Mouse (Mus musculus): ENCODE data around the gene Pard6a. TPM values are rescaled to one million over a fixed set of nuclear protein-coding genes. Genes with fewer than 3 reads are reported as not detected.

The Pard6a gene
- polyA plus RNA-seq, 1 experiment from 2014 or later = 15.6 TPM

Other genes with a start within 250 kb of the Pard6a start
- gene Tppp3, start 229.6 kb upstream of the Pard6a start, polyA plus RNA-seq (2014; fragmentation: Nextera tagmentation; extraction: Ambion mirVana) = 18.3 and 22.3 TPM in 2 replicates
- gene Zdhhc1, start 204.2 kb upstream of the Pard6a start, polyA plus RNA-seq (2014; fragmentation: Nextera tagmentation; extraction: Ambion mirVana) = 27.4 and 37.3 TPM in 2 replicates
- 32.9 and 40.2 TPM in 2 replicates for gene Hsd11b2, start 182.4 kb upstream of the Pard6a start, polyA plus RNA-seq (2014; fragmentation: Nextera tagmentation; extraction: Ambion mirVana)
- 73.9 and 90.1 TPM in 2 replicates for gene Atp6v0d1, start 135.1 kb upstream of the Pard6a start, polyA plus RNA-seq (2014; fragmentation: Nextera tagmentation; extraction: Ambion mirVana)
- 17.3 and 28.4 TPM in 2 replicates for gene Ripor1, start 95.9 kb upstream of the Pard6a start, polyA plus RNA-seq (2014; fragmentation: Nextera tagmentation; extraction: Ambion mirVana)
- 73.0 and 139 TPM in 2 replicates for gene Ctcf, start 64.6 kb upstream of the Pard6a start, polyA plus RNA-seq (2014; fragmentation: Nextera tagmentation; extraction: Ambion mirVana)
- 1.3 and 1.4 TPM in 2 replicates for gene Agrp, start 63.8 kb upstream of the Pard6a start, polyA plus RNA-seq (2014; fragmentation: Nextera tagmentation; extraction: Ambion mirVana)
- gene Carmil2, start 14.9 kb upstream of the Pard6a start, polyA plus RNA-seq (2014; fragmentation: Nextera tagmentation; extraction: Ambion mirVana) = 0.33 and 0.65 TPM in 2 replicates
- 50.3 and 62.0 TPM in 2 replicates for gene Acd, start within 50 bp of the Pard6a start, polyA plus RNA-seq (2014; fragmentation: Nextera tagmentation; extraction: Ambion mirVana)
- 0.16 TPM in 1 of 2 replicates, not detected in the other for gene 4933405L10Rik, start 6.5 kb downstream of the Pard6a start, polyA plus RNA-seq (2014; fragmentation: Nextera tagmentation; extraction: Ambion mirVana)
- 33.0 and 36.2 TPM in 2 replicates for gene Enkd1, start 7.1 kb downstream of the Pard6a start, polyA plus RNA-seq (2014; fragmentation: Nextera tagmentation; extraction: Ambion mirVana)
- gene Gfod2, start 57.5 kb downstream of the Pard6a start, polyA plus RNA-seq (2014; fragmentation: Nextera tagmentation; extraction: Ambion mirVana) = 11.9 and 15.8 TPM in 2 replicates
- gene Ranbp10, start 126.2 kb downstream of the Pard6a start, polyA plus RNA-seq (2014; fragmentation: Nextera tagmentation; extraction: Ambion mirVana) = 13.6 and 14.9 TPM in 2 replicates
- gene Tsnaxip1, start 126.6 kb downstream of the Pard6a start, polyA plus RNA-seq (2014; fragmentation: Nextera tagmentation; extraction: Ambion mirVana) = 0.14 and 0.27 TPM in 2 replicates
- 31.1 and 41.0 TPM in 2 replicates for gene Cenpt, start 152.1 kb downstream of the Pard6a start, polyA plus RNA-seq (2014; fragmentation: Nextera tagmentation; extraction: Ambion mirVana)
- gene Thap11, start 154.0 kb downstream of the Pard6a start, polyA plus RNA-seq (2014; fragmentation: Nextera tagmentation; extraction: Ambion mirVana) = 57.2 and 65.0 TPM in 2 replicates
- 329 and 342 TPM in 2 replicates for gene Nutf2, start 159.4 kb downstream of the Pard6a start, polyA plus RNA-seq (2014; fragmentation: Nextera tagmentation; extraction: Ambion mirVana)
- gene Edc4, start 179.7 kb downstream of the Pard6a start, polyA plus RNA-seq (2014; fragmentation: Nextera tagmentation; extraction: Ambion mirVana) = 34.9 and 49.7 TPM in 2 replicates
- gene Nrn1l, start 192.4 kb downstream of the Pard6a start, polyA plus RNA-seq (2014; fragmentation: Nextera tagmentation; extraction: Ambion mirVana) = 1.0 and 1.1 TPM in 2 replicates
- gene Pskh1, start 199.3 kb downstream of the Pard6a start, polyA plus RNA-seq (2014; fragmentation: Nextera tagmentation; extraction: Ambion mirVana) = 20.5 and 34.5 TPM in 2 replicates
- gene Ctrl, start 232.7 kb downstream of the Pard6a start, polyA plus RNA-seq (2014; fragmentation: Nextera tagmentation; extraction: Ambion mirVana) = 1.5 and 2.0 TPM in 2 replicates
- gene Psmb10, start 237.3 kb downstream of the Pard6a start, polyA plus RNA-seq (2014; fragmentation: Nextera tagmentation; extraction: Ambion mirVana) = 38.7 and 47.6 TPM in 2 replicates
- gene Lcat, start 242.2 kb downstream of the Pard6a start, polyA plus RNA-seq (2014; fragmentation: Nextera tagmentation; extraction: Ambion mirVana) = 0.89 and 1.6 TPM in 2 replicates